Mouse (Mus musculus) thymus, postnatal 25 days (tissue): ENCODE measurements at regions not wholly inside any gene's neighbourhood (a gene's known extent, or its start where the extent isn't known, plus 50 kb on each side); places are given as distances from the start of the nearest gene placed in this dataset.

Source experiments
- DNase-seq: peaks from one replicate; pipeline ENCODE4 v3.0.0; 2022

GRCm38 (mm10) chr4:122781717-122782116 lies 54.3 kb upstream of the Ppt1 start:
- DNase-seq: peak; percentile 16
